Mouse (Mus musculus) forelimb bud, embryonic 11.5 days (tissue): Measurements from ENCODE around the gene Capn15.
A peak's percentile ranks its signal among the peaks of the same experiment; 100 is the strongest.

Experiments
- DNase-seq: peaks from one replicate; pipeline ENCODE4 v3.0.0-alpha.2; 2012; ENCODE audit warnings: low read depth, low spot score

Capn15 gene

DNA sequence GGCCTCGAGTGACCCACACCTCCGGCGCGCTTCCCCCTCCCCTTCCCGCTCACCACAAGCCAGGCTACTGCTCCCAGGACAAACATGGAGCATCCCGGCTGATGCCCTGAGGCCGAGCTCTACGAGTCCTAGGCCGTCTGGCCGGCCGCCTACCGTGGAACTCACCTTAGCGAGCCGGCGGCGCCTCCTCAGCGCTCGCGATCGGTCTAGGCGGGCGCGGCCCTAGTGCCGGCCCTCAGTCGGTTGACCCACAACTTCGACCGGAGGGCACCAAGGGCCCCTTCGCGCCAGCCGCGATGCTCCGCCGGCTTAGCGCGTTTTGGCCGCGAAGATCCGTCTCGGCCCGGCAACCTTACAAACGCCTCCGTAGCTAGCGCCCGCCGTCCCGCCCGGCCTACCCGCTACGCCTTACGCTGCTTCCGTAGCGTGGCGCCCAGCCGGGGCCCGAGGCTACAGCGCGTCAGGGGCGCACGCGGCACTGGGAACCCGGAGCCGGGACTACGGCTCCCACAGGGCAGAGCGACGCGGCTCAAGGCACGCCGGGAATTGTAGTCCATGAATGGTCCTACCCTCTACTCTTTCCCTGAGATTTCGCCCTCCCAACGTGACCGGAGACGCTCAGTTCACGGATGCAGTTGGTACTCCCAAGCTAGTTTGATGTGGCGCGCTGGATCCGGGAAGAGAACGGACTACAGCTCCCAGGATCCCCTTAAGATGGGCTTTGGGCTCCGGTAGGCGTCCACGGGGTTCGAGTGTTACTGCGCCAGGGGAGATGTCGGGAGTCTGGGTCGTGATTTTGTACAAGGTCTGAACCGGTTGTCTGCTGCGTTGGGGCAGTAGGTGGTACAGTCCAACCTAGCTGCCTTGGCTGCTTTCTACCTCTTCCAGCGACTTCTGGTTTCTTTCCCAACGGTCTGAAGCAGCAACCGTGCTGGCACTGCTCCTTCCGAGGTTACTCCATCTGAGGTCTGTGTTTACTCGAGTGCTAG is at the start of gene Capn15:
Gene Capn15 (minus strand): TSS at position 491 of the 989 bp plus-strand sequence.
- peak; percentile 98 for DNase-seq

DNA sequence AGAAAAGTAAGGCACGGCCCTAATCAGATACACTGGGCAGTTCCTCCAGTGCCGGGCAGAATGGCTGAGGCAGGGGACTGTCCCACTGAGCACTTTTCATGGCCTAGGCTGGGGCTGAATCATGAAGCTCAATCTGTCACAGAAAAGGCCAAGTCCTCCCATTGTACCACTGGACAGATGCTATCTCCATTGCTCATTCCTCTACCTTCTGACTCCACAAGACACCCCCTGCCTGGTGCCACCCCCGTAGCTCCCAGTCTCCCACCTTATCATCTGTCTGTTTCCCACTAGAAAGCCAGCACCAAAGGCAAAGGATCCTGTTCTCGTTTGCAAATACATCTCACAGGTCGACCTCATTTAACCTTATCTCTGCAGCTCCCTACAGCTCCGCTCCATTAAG is 46.4 kb upstream of the Capn15 start:
- DNase-seq = no peak

DNA sequence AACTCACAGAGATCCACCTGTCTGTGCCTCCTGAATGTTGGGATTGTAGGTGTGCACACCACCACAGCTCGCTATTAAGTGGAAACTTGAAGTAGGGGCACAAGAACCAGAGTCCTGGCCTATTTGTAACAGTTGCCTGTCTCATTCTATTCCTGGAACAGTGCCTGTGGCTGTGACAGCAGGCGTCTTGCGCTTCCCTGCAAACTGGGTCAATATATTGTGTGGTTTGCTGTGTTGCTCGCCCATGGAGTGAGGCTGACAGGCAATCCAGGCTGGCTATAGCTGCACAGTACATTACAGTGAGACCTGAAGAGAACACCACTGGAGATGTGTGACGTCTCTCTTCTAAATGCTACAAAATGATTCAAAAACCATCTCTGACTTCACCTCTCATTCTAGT is 46.0 kb upstream of the Capn15 start:
- DNase-seq = no peak

DNA sequence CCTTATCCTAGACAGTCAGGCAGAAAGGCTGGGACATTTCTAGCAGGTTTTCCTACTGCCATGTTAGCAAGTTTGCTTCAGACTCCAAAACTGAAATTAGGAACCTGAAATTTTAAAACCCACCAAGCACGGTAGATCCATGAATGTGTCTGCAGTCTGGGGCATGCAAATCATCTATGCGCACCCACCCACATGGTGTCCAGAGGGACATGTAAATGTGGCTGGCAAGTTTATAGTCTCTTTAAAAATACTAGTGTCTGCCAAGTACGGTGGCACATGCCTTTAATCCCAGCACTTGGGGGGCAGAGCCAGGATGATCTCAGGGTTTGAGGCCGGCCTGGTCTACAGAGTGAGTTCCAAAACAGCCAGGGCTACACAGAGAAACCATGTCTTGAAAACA is 42.7 kb upstream of the Capn15 start:
- no peak for DNase-seq

DNA sequence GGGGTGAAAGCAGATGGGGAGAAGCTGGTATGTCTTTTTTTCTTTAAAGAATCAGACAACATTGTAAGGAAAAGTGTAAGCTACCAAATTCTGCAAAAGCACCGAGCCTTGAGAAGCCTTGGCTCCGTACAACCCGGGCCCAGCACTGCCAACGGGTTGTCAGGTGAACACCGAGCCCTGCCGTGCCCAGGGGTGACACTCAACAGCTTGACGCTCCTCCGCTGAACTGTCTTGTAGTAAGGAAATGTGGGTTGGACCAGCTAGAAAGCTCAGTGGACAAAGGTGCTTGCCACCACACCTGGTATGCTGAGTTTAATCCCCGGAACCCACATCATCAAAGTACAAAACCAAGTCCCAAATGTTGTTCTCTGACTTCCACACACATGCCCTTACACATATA is 39.1 kb upstream of the Capn15 start:
- no peak for DNase-seq

DNA sequence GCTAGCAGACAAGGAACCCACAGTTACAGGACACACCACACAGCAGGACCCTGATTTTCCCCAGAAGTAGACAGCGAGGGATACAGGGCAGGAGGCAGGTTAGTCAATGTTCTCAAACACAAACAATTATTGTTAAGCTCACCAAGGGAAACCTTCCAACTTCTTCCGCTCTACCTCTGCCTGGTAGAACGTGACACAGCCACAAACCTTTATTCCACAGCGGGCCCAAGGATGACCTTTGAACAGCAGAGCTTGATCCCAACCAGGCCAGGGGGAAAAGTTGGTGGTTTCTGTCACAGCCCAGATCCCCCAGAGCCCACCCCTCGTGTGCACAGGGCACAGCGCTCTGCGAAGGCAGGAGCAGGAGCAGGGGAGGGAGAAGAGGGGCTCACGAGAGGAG is 38.4 kb upstream of the Capn15 start:
- DNase-seq = no peak

DNA sequence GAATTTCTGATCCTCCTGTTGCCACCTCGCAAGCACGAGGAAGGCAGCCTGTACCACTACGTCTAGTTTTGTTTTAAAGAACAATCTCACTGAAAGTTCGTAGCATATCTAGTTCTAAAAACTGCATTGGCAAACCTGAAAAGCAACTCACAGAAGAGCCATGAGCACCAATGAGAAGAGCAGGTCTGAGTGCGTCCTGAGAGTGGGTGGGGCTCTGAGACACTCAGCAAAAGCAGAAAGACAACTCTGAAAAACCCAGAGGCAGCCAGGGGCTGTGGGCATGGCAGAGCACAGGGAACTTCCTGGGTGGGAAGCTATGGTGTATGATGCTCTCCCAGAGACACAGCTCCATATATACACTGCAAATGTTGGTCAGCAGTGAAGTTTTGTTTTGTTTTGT is 37.6 kb upstream of the Capn15 start:
- no peak for DNase-seq

DNA sequence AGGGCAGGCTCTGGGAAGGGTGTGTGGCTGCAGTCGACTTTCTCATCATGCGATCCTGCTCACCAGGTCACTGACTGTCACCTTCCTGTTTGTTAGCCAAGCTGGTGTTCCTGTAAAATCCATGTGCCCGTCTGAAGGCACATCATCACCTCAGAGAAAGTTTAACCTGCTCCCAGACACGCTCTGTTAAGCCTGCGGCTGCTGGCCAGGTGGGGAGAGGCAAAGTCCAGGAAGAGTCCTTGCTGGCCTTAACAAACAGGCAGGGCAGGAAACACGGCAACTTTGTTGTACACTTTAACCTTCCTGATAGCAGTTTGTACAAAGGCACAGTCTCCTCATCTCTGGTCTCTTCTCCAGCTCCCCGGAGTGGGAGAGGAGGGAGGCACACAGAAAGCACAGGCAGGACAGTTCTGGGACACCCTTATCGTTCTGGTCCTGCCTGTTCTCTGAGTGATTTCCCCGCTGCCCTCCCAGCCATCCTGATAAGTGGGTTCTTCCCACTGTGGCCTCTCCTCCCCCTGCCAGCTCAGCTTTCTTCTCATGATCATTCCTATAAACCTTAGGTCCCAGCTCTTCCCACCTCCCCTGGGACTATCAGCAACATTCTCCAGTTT is 36.2 kb upstream of the Capn15 start:
- DNase-seq = no peak

DNA sequence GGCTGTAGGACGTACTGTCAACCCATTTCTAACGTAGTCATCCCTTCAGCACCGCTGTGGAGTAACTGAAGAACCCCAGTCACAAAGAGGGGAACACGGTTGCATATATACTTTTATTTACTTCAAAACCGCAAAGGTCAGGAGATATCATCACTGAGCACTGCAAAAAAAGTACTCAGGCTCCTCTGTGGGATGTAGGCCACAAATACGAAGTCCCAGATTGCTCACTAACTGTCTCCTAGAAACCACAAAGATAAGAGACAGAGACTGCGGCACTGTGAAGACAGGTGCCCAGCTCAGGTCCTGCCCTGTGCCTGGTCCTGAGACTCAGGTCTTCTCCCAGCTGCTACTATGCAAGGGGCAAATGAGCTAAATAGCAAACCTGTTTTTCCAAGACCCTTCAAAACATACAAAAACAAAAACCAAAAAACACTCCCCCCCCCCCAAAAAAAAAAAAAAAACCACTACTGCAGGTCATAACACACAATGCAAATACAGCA is 35.3 kb upstream of the Capn15 start:
- no peak for DNase-seq

DNA sequence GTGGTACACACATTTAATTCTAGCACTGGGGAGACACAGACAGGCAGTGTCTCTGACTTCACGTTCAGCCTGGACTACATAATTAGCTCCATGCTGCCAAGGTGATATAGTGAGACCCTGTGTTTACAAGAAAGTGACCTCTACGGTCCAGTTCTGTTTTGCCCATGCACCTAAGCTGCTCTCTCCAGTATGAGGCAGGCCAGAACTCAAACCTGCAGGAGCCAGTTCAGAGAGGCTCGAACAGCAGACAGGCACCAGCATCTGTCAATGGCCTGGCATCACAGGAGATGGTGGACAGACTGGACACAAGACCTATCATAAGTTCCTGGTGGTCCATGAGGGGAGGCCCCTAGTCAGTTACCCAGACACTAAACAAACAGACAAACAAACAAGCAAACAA is 32.8 kb upstream of the Capn15 start:
- DNase-seq = no peak

DNA sequence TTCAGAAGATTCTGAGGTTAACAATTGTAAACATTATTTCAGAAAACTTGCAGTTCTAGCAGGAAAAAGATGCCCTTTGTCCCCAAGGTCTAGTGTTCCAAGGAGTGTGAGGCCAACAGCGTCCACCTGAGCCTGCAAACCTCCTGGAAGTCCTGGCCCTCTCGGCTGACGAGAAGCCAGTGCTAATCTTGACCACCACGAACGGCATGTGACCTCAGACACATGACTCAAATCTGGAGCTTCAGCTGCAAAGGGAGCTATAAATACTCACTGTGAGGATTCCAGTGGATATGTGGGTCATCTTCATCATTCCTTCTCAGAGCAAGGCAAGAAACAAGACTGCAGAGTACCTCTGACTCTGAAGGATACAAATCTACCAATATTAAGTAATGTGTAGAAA is 32.4 kb upstream of the Capn15 start:
- no peak for DNase-seq

DNA sequence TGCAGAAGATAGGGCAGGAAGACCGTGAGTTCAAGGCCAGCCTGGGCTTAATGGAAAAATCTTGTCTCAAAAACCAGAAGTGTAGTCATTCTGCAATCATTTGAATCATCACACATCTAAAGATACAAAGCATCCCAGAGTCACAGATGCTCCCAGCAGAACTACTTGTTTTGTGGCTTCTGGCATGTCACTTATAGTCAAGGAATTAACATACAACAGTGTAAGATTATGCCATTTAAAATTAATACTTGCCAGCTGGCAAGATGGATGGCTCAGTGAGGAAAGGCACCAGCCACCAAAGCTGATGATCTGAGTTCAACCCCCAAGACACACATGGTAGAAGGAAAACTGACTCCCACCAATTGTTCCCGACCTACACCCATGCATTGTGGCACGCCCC is 31.4 kb upstream of the Capn15 start:
- no peak for DNase-seq

DNA sequence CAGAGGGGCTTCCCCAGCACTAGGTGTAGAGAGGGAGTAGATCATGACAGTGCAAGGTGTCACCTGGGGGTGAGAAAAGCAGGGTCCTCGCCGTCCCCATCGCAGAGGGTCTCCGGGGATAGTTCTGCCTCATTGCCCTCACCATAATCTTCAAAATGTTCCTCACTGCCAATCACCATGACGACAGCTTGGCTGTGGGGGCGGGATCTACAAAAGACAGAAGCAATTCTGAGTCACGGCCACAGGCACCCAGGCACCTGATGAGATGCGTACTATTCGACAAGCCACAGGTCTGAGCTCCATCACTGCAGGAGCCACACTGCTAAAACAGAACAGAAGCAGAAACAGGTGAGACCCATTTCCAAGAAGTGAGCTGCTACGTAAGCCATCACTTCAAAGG is 28.1 kb upstream of the Capn15 start:
- DNase-seq = no peak

DNA sequence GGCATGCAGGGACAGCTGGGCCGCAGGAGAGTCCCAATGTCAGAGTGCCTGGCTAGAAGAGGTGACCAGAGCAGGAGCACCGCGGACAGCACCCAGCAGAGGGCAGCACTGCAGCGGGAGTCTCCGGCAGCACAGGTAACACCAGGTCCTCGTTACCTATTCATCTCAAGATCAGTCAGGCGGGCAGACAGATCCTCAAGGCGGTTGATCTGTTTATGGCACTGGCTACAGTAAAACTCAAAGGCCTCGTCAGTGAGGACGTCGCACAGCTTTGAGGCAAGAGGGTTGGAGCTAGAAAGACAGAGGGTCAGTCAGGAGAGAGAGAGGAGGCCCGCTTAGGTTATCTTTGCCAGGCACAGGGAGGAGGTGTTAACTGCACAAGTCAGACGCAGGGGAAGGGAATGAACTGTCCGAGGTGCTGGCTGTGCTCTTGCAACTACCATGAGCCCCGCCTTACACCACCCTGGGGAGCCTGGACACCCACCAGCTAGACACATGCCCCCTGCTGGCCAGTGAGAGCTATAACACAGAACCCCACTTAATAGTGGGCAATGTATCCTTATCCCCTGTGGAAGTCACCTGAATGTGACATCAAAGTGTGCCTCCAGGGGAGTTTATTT is 26.4 kb upstream of the Capn15 start:
- peak; percentile 73 for DNase-seq

DNA sequence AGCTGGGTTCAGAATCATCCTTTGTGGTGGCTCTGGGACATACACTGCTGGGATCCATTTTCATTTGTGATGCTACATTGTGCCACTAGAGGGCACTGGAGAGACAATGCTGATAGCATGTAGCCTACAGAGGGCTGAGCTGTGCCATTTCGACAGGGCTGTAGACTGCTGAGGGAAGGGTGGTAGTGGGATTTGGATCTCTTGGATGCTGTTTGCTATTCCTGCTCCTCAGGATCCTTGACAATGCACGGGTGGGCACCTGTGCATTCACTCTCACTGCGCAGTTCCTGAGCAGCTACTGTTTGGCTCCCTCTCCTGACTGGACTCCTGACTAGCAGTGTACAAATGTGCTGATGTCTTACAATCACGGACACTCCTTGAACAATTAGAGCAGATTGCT is 23.9 kb upstream of the Capn15 start:
- peak; percentile 86 for DNase-seq

DNA sequence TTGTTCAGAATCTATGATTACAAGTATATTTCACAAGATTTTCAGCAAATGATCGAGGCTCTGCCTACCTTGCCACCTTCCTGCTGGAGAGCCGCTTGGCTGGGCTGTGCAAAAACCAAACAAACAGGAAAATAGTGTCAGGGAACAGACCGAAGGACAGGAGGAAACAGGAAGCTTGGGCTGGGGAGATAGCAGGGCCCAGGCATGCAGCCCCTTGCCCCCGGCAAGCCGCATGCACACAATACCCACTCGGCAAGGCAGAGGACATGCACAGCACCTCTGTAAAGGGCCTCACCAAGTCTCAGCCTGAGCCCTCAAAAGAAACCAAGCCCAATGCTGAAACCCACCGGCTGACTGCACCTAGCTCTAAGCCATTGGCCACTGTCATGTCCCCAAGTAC is 23.2 kb upstream of the Capn15 start:
- no peak for DNase-seq

DNA sequence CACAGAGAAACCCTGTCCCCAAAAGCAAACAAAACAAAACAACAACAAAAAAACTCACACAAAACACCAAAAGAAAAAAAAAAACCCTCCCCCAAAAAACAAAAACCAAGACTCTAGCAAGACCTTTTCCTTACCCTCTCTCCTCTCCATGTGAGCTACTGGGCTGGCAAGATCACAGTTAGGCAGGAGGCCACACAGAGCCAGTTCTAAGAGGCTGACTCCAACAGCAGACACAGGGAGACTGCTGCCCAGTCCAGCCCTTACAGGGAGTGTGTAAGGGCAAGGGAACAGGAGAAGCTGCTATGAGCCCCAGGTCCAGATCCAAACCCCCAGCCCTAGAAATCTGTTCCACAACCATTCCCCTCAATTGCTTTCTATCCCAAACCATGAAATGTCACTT is 22.7 kb upstream of the Capn15 start:
- DNase-seq = no peak

DNA sequence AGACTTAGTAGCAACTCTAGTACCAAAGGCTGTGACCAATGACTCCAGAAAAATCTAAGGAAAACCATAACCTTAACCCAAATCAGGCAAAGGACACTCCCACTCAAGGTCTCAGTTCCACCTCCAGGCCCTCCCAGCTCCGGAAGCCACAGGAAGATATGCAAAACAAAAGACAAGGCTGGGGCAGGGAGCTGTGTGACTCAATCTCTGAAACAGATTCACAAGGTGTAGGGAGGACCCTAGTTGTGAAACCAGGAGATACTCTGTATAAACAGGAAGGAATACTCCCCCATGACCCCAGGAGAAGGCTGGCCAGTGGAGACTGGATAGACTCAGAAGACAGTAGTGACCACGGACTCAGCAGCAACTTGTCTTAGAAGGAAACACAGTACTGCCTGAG is 22.1 kb upstream of the Capn15 start:
- no peak for DNase-seq

DNA sequence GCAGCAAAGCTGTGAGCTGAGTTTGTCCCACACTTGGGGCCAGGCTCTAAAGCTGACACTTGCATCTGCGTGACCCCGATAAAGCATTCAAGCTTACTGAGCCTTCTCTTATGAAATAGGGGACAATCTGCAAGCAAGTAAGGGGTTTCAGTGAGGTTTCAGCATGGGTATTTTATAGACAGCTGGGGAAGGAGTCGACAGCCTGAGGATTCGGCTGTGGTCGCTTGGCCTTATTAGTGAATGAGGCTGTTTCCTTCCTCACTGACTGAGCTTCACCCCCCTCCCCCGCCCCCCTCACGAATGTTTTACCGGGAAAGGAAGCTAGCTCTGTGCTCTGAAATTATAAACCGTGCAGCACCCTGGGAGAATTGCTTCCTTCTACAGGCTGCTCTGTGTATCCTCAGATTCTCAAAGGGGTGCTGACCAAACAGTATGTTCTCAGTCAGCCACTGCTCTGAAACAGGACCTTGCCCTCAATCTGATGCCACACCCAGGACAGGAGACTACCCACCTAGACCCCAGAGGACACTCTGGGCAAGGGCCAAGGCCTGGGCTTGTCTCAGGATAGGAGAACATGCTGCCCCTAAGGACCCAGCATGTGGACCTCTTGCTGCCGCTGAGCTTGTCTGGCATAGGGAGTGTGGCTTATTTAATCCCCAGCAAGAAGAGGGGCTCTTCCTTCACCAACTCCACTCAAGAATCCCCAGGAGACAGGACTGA is 20.3 kb upstream of the Capn15 start:
- DNase-seq = no peak

DNA sequence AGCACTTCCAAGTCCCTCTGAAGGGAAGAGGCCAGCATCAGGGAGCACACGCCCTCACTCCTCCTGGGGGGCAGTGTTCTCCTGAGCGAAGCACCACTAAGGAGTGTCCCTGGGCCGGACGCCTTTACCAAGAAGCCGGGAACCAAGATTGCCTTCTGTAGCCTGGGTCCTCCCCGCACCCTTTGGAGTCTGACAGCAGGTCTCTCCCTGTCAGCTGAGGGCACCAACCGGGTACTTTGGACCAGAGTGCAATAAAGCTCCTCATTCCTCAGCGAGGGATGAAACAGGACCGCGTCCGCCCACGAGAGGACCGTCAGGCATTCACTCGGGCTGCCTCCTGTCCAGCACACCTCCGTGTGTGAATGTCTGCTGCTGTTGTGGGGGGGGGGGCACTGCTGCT is 19.1 kb upstream of the Capn15 start:
- DNase-seq = no peak

DNA sequence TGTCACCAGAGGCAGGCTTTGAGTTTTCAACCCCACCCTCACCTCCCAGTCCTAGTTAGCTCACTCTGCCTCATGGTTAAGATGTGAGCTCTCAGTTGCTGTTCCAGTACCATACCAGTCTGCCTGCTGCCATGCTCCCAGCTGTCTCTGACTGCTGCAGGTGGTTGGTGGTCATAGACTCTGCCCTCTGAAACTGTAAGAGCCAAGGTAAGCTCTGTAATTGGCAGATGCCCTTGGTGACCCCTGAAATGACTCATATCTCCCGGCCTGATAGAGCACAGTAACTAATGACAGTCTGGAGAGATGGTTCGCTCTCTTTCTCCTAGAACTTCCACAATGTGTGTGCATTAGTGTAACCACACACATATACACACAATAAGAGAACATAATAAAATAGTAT is 18.3 kb upstream of the Capn15 start:
- DNase-seq = no peak

DNA sequence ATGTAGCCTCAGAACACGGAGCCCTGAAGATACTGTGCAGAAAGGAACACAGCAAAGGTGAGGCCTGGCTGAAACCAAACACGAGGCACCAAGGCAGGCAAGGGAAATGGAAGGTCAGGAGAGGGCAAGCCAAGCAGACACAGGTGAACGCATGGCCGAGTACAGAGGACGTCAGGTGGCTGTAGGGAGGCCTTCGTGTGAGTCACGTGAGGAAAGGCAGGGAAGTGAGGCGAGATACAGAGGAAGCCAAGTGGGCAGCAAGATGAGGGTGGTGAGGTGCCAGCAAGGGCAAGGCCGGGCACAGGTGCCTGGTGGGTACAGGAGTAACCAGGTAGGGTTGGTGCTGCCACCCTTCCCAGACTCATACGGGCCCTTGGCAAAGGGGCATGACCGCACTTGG is 12.8 kb upstream of the Capn15 start:
- DNase-seq = no peak
